Mouse (Mus musculus): ENCODE data around the gene Tpm1. TPM values are rescaled to one million over a fixed set of nuclear protein-coding genes. Genes with fewer than 3 reads are reported as not detected.
A peak's percentile ranks its signal among the peaks of the same experiment; 100 is the strongest.

Gene Tpm1
- polyA plus RNA-seq, 1 experiment, result 2,470 TPM

DNA sequence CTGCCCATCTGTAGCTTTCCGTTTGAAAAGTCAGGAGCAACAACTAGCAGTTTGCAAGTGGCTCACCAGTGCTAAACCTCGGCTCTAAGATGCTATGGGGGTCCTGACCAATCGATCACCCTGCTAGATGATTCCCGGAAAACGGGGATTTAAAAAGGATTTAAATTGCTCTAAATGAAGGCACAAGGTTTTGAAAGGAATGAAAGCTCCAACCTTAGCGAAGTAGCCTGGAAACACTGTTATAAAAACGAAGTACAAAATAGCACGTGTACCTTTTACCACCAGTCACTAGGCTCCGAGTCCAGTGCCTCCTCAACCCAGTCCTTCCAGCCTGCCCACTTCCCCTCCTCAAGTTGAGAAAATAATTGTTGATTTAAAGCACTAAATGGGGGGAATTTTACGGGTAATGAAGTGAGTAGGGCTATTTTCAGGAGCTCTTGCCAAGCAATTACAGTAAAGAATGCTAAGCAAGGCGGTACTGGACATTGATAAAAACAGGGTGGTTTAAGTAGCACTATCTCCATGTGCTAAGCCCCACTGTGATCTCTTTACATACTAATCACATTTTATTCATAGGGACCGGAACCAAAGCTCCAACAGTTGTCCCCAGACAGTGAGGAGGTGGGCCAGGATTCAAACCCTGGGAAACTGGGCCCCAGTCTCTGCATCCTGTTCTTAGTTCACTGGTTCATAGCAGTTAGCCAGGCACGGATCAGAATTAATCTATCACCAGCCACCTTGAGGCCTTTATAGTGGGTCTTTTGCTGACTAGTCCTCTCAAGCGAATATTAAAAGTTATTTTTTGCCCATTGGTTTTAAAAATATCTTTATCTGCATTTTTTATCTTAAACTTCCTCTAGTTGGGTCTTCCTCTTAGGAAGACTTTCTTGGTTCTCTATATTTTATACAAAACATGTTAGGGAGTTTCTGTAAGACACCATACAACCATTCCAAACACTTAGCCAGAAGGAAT, 7.1 kb downstream of the Tpm1 start:
- TF ChIP-seq CTCF (IDR thresholded peaks at IDR 0.05; ENCODE audit: borderline replicate concordance, insufficient read depth, low read length) (no peak), POLR2A (IDR thresholded peaks at IDR 0.05; ENCODE audit: low read depth, low read length) (0 out of 2 replicates have a peak, but pooled peaks have one; percentile 20)
- Histone ChIP-seq H3K4me3 (ENCODE audit: insufficient read depth, low read length) (peak overlapping the region; percentile 87), H3K27ac (ENCODE audit: insufficient read depth, low read length) (peak overlapping the region; percentile 67), H3K4me1 (ENCODE audit: control insufficient read depth, insufficient read depth, low read length) (peaks cover 22% of the 10 kb centered on the region)

DNA sequence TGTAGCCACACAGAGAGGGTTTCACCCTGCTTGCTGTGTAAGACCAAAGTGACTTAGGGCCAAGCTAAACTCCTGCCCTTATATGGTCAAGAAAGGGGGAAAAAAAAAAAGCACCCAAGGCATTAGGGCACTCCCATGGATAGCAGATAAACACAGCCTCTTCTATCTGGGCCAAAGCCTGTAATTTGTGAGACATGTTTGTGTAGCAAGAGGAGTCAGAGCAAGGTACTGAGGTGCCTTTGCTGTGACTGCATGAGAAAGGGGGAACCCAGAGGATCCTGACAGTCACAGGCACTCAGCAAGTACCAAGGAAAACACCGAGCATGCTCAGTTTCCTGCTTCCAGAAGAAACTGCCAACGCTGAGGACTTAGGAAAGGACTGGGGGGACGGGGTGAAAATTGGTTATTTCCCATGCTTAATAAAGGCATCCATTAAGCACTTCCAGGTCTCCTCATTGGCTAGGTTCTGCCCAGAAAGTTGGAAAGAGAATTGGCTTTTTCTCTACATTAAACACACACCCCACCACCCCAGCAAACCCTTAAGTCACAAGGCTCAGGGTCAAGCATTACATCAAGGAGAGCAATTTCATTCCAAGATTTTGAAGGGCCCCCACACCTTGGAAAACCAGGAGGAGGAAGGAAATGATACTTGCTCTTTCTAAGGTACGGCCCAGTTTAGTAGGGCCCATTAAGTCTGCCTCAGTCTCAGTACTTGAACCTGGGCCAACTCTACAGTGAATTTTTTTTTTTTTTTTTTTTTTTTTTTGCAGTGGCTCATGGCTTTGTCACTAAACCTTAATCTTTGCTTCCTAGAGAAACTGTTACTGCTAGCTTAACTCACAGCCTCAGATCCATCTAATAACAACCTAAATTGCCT, 8.0 kb downstream of the Tpm1 start:
- TF ChIP-seq CTCF (IDR thresholded peaks at IDR 0.05; ENCODE audit: borderline replicate concordance, insufficient read depth, low read length) (no peak), POLR2A (IDR thresholded peaks at IDR 0.05; ENCODE audit: low read depth, low read length) (no peak)
- Histone ChIP-seq H3K27ac (ENCODE audit: insufficient read depth, low read length) (peak overlapping the region; percentile 67), H3K4me3 (ENCODE audit: insufficient read depth, low read length) (peak overlapping the region; percentile 59), H3K4me1 (ENCODE audit: control insufficient read depth, insufficient read depth, low read length) (peaks cover 23% of the 10 kb centered on the region)

DNA sequence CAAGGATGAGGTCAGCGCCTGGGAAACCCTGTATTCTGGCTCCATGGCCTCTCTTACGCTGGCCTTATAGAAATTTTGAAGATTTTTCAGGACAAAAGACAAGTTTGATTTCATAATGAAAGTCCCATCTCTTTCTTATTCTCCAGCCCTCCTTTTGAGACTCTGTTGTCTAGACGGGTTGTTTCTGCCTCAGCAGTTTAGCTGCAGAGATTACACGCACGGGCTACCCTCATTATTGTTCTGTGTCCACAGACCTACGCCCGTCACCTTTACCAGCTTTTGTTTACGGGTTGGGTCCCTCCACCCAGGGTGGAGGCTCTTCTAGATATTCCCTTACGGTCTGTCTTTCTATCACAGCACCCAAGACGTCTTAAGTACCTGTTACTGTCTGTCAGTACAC, 9.3 kb downstream of the Tpm1 start:
- H3K4me3 ChIP-seq (ENCODE audit: insufficient read depth, low read length), result no peak overlapping the region
- peak overlapping the region; percentile 67 for H3K27ac ChIP-seq (ENCODE audit: insufficient read depth, low read length)
- peaks cover 23% of the 10 kb centered on the region for H3K4me1 ChIP-seq (ENCODE audit: control insufficient read depth, insufficient read depth, low read length)

DNA sequence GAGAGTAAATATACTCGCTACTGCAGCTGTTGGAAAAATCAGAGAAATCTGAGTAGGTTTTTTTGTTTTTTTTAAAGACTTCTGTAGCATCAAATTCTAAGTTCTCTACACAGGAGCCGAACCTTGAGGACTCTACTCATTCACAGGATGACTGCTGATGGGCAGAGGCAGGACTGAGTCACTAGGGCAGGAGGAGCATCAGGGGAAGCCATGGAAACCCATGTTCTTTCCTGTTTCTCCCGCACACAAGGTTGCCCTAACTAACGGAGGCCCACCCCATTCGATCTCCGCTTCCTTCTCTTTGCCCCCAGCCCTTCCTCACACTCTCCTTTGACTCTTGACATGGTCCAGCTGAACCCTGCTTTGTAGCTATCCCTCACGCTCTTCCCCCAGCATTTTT, 10.5 kb downstream of the Tpm1 start:
- Histone ChIP-seq H3K4me1 (ENCODE audit: control insufficient read depth, insufficient read depth, low read length) (peaks cover 23% of the 10 kb centered on the region), H3K4me3 (ENCODE audit: insufficient read depth, low read length) (no peak overlapping the region), H3K27ac (ENCODE audit: insufficient read depth, low read length) (peak overlapping the region; percentile 67; the same call in 1 of the 2 replicates)
- TF ChIP-seq CTCF (IDR thresholded peaks at IDR 0.05; ENCODE audit: borderline replicate concordance, insufficient read depth, low read length) (no peak), POLR2A (IDR thresholded peaks at IDR 0.05; ENCODE audit: low read depth, low read length) (no peak)

More for the DNA sequence above, 9.3 kb downstream of the Tpm1 start:
- TF ChIP-seq CTCF (IDR thresholded peaks at IDR 0.05; ENCODE audit: borderline replicate concordance, insufficient read depth, low read length) (no peak), POLR2A (IDR thresholded peaks at IDR 0.05; ENCODE audit: low read depth, low read length) (no peak)

DNA sequence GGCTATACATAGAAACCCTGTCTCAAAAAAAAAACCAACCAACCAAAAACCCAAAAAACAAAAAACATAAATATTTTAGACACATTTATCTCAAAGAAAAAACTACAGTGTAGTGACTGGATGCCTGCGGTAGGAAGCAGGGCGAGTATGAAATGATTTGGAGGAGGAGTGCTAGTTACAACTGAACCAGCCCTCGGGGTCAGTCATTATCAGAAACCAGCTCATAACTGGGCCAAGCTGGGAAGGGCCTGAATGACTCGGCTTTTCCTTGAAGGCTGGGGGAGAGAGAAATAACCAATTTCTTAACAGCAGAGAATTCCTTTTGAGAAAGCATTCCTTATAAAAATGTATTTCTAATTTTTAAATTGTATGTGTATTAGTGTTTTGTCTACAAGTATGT, 11.5 kb downstream of the Tpm1 start:
- no peak overlapping the region for H3K4me3 ChIP-seq (ENCODE audit: insufficient read depth, low read length)
- peaks cover 23% of the 10 kb centered on the region for H3K4me1 ChIP-seq (ENCODE audit: control insufficient read depth, insufficient read depth, low read length)
- TF ChIP-seq POLR2A (IDR thresholded peaks at IDR 0.05; ENCODE audit: low read depth, low read length) (no peak), CTCF (IDR thresholded peaks at IDR 0.05; ENCODE audit: borderline replicate concordance, insufficient read depth, low read length) (no peak)
- peak overlapping the region; percentile 66 for H3K27ac ChIP-seq (ENCODE audit: insufficient read depth, low read length)

DNA sequence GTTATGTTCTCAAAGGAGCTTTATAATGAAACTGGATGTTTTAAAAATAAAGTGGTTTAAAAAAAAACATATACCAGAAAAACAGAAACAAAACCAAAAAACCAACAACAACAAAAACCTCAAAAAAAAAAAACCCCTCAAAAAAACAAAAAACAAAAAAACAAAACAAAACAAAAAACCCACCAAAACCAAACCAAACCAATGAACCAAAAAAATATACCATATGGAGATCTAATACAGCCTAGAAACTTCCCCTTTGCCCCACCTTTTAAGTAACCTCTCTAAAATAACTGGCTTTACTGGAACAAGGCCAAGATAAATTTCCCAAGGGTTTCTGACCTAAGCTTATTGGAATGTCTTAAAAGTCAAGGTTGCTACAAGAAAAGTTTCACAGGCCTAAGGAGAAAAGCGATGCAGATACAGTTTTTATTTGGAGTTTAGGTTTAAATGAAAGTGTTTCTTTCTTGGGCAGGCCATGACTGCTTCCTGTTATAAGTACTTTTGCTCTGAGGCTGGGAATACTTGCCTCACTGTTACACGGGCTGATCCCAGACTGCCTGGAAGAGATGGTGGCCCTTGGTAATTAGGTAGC, 12.6 kb downstream of the Tpm1 start:
- TF ChIP-seq POLR2A (IDR thresholded peaks at IDR 0.05; ENCODE audit: low read depth, low read length) (no peak), CTCF (IDR thresholded peaks at IDR 0.05; ENCODE audit: borderline replicate concordance, insufficient read depth, low read length) (no peak)
- no peak overlapping the region for H3K4me3 ChIP-seq (ENCODE audit: insufficient read depth, low read length)
- peaks cover 20% of the 10 kb centered on the region for H3K4me1 ChIP-seq (ENCODE audit: control insufficient read depth, insufficient read depth, low read length)
- peak overlapping the region; percentile 66 for H3K27ac ChIP-seq (ENCODE audit: insufficient read depth, low read length)

DNA sequence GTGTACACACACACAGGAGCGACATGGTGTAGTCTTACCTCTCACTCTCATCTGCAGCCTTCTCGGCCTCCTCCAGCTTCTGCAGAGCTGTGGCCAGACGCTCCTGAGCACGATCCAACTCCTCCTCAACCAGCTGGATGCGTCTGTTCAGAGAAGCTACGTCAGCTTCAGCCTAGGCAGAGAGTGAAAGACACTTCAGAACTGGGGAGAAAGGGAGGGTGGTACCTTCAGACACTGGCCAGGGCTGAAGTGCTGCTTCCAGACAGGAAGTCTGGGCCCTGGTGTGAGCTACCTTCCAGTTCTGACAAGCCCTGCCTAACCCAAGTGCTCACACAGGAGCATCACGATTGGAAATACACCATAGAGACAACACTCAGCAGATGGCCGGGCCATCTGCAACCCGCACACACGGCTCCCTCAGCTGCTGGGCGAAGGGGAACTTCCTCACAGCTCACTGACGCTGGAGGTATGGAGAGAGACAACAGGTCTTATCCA, 13.2 kb downstream of the Tpm1 start:
- Histone ChIP-seq H3K4me1 (ENCODE audit: control insufficient read depth, insufficient read depth, low read length) (peaks cover 15% of the 10 kb centered on the region), H3K4me3 (ENCODE audit: insufficient read depth, low read length) (no peak overlapping the region), H3K27ac (ENCODE audit: insufficient read depth, low read length) (peak overlapping the region; percentile 25; the same call in 1 of the 2 replicates)
- TF ChIP-seq POLR2A (IDR thresholded peaks at IDR 0.05; ENCODE audit: low read depth, low read length), result peak; percentile 39
- TF ChIP-seq CTCF (IDR thresholded peaks at IDR 0.05; ENCODE audit: borderline replicate concordance, insufficient read depth, low read length), result no peak

DNA sequence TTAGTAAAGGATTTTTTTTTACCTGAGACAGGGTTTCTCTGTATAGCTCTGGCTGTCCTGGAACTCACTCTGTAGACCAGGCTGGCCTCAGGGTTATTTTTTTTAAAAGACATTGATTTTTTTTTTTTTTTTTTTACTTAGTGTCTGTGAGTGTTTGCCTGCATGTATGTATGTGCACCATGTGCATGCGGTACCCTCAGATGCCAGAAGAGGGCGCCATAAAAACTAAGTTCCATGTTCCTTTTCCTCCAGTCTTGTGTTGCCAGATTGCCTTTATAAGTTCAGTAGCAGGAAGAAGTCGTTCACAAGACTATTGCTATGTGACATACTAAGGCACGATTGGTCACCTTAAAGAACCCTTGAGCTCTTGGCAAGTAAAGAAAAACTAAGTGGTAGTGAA, 14.5 kb downstream of the Tpm1 start:
- Histone ChIP-seq H3K4me3 (ENCODE audit: insufficient read depth, low read length) (no peak overlapping the region), H3K4me1 (ENCODE audit: control insufficient read depth, insufficient read depth, low read length) (peaks cover 9% of the 10 kb centered on the region), H3K27ac (ENCODE audit: insufficient read depth, low read length) (no peak overlapping the region)
- TF ChIP-seq CTCF (IDR thresholded peaks at IDR 0.05; ENCODE audit: borderline replicate concordance, insufficient read depth, low read length) (no peak), POLR2A (IDR thresholded peaks at IDR 0.05; ENCODE audit: low read depth, low read length) (no peak)

DNA sequence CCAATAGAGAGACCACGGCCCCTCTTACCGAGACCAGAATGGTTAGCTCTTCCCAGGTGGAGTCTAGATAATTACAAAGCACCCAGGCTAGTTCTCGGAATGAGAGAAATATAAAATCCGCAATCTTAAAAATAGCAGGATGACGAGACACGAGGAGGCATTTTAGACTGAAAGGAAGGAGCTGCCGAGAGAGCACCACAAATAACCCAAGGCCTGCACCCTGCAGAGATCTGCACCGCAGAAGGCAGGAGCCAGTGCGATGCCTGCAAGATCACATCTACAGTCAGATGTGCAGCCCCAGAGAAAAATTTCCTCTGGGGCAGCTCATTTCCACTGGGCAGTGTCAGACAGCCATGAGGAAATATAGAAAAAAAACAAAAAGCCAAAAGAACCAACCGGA, 16.2 kb downstream of the Tpm1 start:
- peaks cover 7% of the 10 kb centered on the region; the same call in 1 of the 2 replicates for H3K4me1 ChIP-seq (ENCODE audit: control insufficient read depth, insufficient read depth, low read length)
- H3K4me3 ChIP-seq (ENCODE audit: insufficient read depth, low read length), result no peak overlapping the region
- H3K27ac ChIP-seq (ENCODE audit: insufficient read depth, low read length), result no peak overlapping the region
- TF ChIP-seq CTCF (IDR thresholded peaks at IDR 0.05; ENCODE audit: borderline replicate concordance, insufficient read depth, low read length) (no peak), POLR2A (IDR thresholded peaks at IDR 0.05; ENCODE audit: low read depth, low read length) (no peak)
